Mouse (Mus musculus): ENCODE results near the gene Fam83e.

DNA sequence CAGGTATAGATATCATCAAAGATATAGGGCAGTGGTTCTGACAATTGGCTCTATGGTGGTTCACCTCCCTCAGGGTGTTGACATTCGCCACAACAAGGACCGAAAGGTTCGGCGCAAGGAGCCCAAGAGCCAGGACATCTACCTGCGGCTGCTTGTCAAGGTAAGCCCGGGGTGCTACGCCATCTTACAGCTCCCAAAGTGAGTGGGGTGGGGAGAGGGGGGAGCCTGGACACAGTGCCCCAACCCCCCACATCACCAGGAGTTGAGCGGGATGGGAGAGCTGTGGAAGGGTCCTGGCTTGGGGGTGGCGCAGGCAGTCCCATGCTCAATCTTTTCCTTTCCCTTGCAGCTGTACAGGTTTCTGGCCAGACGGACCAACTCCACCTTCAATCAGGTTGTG, 1.8 kb upstream of the Fam83e start:
- TF ChIP-seq CTCF (IDR thresholded peaks at IDR 0.05; ENCODE audit: borderline replicate concordance, insufficient read depth, low read length) (no peak), POLR2A (IDR thresholded peaks at IDR 0.05; ENCODE audit: low read depth, low read length) (no peak)
